Mouse (Mus musculus) ovary, postnatal 10 days (tissue): ENCODE results near the gene Emc10.
A peak's percentile ranks its signal among the peaks of the same experiment; 100 is the strongest.

Experiments used
- DNase-seq: peaks from one replicate; pipeline ENCODE4 v3.0.0; 2022; ENCODE audit warnings: low spot score

The Emc10 gene

DNA sequence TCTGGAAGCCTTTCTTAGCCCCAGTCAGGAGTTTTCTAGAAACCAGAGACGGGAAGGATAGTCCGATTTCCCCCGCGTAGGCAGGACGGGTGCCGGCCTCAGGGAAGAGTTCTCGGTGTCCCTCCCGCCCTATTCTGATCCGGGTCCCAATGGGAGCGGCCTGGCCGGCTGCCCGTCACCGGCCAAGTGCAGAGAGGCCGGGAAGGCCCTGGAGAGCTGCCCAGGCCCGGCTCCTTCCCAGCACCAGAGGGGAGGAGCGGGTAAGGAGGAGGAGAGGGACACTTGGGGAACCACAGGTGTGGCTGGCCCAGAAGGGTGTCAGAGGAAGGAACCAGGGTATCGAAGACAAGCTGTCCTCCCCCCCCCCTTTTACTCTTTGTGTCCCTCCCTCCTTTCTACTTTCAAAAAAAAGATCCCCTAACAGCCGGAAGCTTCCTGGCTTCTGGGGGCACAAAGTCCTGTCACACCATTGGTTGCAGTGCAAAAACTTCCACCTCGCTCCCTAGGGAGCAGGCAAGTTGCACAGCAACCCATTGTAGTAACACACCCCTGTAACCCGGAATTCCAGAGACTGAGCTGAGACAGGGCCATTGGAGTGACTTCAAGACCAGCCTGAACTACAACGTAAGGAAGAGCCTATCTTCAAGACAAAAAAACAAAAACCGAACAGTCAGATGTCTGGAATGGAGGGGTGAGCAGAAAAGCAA, 28.9 kb upstream of the Emc10 start:
- peak; percentile 71 for DNase-seq

GRCm38 (mm10) chr7:44524502-44524901, 28.2 kb upstream of the Emc10 start, which contains the start of gene Mybpc2:
Gene Mybpc2 (minus strand): TSS chr7:44524656.
- DNase-seq, result no peak

- DNase-seq, result no peak
These were observed 26.7 kb upstream of the Emc10 start for GRCm38 (mm10) chr7:44523056-44523455.

DNA sequence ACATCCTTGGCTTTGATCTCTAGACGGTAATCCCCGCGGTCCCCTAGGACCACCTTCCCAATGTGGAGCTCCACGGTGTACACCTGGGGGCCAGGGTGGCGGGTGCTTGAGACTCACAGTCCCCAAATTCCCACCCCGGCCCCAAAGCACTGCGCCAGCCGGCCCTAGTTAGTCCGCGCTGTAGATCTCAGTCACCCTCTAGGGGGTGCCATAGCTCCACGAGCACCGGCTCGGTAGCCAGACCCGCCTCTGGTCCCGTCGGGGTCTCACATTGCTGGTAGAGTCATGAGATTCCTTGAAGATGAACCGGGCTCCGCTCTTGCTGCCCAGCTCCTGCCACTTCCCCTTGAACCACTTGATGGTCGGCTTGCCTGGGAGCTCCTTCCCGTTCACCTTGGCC, 25.4 kb upstream of the Emc10 start:
- DNase-seq, result peak; percentile 35

GRCm38 (mm10) chr7:44520990-44521389, 24.7 kb upstream of the Emc10 start:
- DNase-seq, result no peak

GRCm38 (mm10) chr7:44519240-44519913, 23.0 kb upstream of the Emc10 start:
- DNase-seq, result no peak

DNA sequence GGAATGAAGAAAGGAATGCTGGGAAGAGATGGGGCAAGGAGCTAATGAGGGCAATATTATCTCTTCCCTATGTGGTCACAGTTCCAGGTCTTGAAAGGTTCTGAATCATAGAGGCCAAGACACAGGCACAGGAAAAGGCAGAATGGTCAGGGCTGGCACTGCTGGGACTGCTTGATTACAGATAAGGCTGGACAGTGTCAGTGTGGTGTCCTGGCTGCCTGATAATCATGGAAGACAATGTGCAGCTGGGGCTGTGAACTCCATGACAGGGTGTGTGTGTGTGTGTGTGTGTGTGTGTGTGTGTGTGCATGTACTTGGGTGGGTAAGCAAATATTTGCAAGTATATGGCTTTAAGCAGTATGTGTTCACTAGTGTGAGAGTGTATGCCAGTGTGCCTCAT, 11.2 kb upstream of the Emc10 start:
- no peak for DNase-seq

DNA sequence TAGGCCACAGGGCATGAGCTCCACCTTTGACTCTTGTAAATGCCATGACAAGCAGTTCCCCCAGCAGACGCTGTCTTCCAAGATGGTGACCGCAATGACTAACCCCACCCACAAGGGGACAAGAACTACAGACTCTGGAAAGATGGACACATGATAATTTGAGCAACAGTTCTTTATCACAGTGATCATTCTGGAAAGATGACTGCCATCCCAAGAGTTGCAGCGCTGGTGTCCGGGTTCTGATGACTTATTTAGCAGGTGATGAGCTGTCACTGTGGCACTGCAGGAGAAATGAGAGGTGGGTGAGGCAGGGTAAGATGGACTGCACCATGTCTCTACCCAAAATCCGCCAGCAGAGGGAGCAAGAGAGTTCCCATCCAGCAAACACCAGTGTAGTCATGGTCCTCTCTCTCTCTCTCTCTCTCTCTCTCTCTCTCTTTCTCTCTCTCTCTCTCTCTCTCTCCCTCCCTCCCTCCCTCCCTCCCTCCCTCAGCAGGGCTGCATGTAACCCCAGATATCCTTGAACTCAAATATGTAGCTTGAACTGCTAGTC, 5.3 kb upstream of the Emc10 start:
- DNase-seq, result no peak

- no peak for DNase-seq
These were observed 3.7 kb upstream of the Emc10 start for GRCm38 (mm10) chr7:44500046-44500445.

- DNase-seq, result no peak
These were observed 2.6 kb upstream of the Emc10 start for GRCm38 (mm10) chr7:44498922-44499321.

DNA sequence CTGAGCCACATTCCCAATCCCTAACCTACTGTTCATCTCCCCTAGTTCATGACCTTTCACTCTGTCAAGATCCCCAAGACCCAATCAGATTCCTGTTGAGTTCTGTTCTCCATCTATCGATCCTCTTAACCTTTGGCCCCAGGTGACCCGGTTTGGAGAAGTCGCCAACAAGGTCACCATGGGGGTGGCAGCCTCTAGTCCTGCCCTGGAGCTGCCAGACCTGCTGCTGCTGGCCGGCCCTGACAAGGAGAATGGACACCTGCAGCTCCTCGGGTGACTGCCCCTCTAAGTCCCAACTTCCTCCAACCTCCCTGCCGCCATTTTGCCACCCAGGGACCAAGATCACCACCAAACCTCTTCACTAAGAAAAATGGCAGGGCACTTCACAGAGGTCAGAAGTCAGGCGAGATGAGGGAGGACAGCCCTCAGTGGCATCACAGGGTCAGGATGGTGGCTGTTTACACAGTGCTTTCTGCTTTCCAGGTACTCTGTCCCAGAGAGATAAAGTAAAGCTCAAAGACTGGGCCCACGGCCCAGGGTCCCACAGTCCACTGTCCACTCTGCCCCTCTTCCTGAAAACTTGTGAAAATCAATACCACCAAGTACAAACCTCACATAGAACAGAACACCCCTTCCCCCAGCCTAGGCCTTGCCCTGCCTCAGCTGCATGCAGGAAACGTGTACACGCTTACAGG, 1.2 kb upstream of the Emc10 start:
- no peak for DNase-seq

GRCm38 (mm10) chr7:44496771-44497109, 411 bp upstream of the Emc10 start:
- peak; percentile 17 for DNase-seq

DNA sequence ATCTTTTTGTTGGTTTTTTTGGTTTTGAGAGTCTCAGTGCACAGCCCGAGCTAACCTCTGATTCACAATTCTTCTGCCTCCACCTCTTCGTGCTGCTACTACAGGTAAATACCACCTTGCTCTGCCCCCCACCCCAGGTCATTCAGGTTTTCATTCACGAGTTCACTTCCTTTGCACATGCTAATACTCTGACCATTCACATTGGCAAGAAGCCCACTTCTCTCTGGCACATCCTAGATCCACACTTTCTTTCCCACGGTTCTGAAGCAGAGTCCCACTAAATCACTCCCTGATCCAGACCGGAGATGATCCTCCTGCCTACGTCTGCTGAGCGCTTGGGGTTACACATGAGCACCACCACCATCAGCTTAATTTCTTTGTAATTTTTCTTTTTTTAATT, 1.2 kb downstream of the Emc10 start:
- DNase-seq, result no peak

GRCm38 (mm10) chr7:44494681-44495080, 1.6 kb downstream of the Emc10 start:
- DNase-seq, result no peak

DNA sequence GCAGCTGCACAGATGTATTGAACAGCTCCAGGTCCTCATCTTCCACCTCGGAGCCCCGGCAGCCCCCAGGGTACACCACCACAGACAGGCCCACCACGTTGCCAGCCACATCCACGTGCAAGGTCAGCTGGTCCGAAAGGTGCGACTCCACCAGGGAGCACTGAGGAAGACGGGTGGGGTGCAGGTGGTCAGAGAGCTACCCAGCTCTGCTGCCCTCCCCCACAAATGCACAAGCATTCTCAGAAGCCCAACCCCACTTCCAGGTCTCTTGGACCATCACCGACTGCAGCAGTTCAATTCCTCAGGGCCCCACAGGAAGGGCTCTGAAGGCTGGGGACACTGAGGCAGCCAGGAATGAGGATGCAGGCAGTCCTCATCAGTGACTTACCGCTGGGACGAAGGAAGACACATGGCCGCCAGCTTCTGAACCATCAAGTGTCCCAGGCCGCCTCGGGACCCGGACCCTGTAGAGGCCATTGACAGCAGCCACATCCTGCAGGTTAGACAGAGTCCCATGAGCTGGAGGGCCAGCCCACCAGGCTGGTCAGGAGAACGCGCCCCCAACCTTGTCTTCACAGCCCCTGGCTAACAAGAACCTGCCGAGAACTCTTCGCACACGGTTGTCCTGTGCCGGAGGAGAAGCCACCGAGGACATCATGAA, 4.0 kb downstream of the Emc10 start:
- no peak for DNase-seq

DNA sequence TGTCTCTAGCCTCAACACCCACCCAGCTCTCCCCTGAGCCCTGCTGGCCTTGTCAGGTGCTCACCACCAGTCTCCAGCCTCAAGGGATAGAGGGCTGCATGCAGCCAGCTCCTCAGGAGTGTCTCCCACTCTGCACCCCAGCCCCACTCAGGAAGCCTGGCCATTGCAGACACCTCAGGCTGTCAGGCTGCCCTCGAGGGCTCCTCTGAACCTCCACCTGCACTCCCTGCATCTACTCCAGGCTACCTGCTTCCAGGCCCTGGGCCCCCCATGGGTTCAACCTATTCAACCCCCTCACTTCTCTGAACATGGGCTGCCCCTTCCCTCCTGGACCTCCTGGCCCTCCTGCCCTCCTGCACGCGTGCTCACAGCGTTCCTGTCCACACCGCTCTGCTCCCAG, 4.9 kb downstream of the Emc10 start:
- DNase-seq, result no peak

DNA sequence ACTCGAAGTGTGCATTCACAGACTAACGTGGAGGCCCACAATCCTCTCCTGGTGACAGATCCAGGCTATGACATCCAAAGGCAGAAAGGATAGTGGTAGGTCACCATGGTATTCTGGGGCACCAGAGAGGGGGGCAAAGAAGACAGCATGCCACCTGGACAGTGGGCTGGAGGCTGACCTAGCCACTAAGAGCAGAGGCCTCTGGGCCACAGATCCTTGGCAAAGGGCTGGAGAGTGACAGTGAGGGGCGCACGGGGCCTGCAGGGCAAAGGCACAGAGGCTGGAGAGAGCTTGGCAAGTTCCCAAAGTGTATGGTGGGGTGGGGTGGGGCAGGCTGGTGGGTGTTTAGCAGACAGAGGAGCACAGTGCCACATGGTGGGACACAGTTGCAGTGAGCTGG, 6.0 kb downstream of the Emc10 start:
- no peak for DNase-seq

DNA sequence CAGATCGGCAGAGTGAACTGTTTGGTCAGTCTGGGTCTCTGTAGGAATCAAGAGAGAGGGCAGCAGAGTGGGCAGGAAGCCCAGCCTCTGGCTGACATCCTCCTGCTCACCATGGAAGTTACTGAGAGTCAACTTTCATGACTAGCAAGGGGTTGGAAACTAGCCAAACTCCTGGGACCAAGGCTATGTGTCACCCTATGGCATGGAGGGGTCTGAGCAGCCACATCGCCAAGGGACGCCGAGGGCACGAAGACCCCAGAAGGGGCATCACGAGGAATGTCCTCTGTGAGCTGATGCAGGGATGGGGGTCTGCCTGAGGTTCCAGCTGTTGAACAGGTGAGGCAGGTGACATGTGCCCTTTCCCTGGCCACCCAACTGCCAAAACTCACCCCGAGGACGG, 7.8 kb downstream of the Emc10 start:
- no peak for DNase-seq

GRCm38 (mm10) chr7:44487936-44488335, 8.4 kb downstream of the Emc10 start:
- DNase-seq, result no peak

DNA sequence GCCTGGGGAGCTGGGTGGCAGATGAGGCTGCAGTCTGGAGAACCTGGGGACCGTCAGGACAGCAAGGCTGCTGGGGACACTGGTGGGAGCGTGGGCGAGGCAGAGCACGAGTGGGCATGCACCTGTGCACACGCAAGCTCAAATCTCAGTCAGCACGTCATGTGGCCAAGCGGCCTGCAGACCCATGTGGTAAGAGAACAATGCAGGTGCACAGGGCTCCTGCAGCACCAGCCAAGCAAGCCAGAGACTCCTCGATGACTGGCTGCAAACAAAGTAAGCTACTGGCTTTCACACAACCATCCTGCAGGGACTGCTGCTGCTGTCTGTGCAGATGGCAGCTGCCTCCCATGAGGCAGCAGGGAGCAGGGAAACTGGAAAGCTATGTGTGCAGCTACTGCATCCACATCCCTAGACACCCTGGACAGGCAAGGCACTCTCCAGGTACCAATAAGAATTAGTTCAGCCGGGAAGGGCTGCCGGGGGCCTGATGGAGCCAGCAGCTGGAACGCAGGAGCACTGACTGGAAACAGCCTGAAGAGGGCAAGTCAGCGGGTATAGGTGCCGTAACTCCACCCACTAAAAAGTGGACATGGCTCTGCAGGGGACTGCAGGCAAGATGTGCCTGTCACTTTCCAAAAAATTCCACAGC, 9.3 kb downstream of the Emc10 start:
- DNase-seq, result no peak

DNA sequence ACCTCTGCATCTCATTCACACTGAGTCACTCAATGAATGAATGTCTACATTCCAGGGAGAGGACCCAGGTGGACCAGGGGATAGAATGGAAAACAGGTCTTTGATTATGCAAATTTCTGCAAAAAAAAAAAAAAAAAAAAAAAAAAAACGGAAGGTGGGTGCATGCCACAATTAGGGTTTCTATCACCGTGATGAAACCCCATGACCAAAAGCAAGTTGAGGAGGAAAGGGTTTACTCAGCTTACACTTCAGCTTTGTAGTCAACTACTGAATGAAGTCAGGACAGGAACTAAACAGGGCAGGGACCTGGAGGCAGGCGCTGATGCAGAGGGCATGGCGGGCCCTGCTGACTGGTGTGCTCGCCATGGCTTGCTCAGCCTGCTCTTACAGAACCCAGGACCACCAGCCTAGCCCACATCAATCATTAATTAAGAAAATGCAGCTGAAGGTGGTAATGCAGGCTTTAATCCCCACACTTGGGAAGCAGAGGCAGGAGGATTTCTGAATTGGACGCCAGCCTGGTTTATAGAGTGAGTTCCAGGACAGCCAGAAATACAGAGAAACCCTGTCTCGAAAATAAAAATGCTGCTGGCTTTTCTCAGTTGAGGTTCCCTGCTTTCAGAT, 10.6 kb downstream of the Emc10 start:
- DNase-seq, result no peak
